Mouse (Mus musculus) CH12.LX (cell line): ENCODE results near the gene Tmem121. TPM values are rescaled to one million over a fixed set of nuclear protein-coding genes. Genes with fewer than 3 reads are reported as not detected.
A peak's percentile ranks its signal among the peaks of the same experiment; 100 is the strongest.

Experiments
- DNase-seq: peaks from one replicate; pipeline ENCODE4 v3.0.0-alpha.2; 2013; ENCODE audit errors: extremely low read depth
- H3K27ac ChIP-seq: 2 replicates; pipeline ENCODE4 v1.5.1; 2012; ENCODE audit warnings: low read depth, mild to moderate bottlenecking, control low read depth, moderate library complexity; ENCODE audit not compliant: insufficient read depth
- H3K27me3 ChIP-seq: replicated peaks from 2 replicates; pipeline ENCODE3; 2012; ENCODE audit warnings: inconsistent platforms
- H3K36me3 ChIP-seq, 2 experiments: replicated peaks in 1 of 2; 2 replicates each; pipeline versions ENCODE3 to v1.6.1; 2012; ENCODE audit warnings: inconsistent platforms in 1 of 2, low read length in 1 of 2, mild to moderate bottlenecking in 1 of 2, mixed read lengths in 1 of 2, moderate library complexity in 1 of 2; ENCODE audit not compliant: control insufficient read depth in 1 of 2, insufficient read depth in 1 of 2
- H3K4me1 ChIP-seq, 2 experiments: 2 replicates each; pipeline ENCODE4 v1.6.1; 2012; ENCODE audit warnings: inconsistent platforms in 1 of 2, moderate library complexity in 1 of 2; ENCODE audit not compliant: insufficient read depth in 2 of 2, control insufficient read depth in 1 of 2
- H3K4me2 ChIP-seq: 2 replicates; pipeline ENCODE4 v1.6.1; 2012; ENCODE audit warnings: low read depth, mild to moderate bottlenecking, control low read depth; ENCODE audit not compliant: poor library complexity, insufficient read depth, severe bottlenecking
- H3K4me3 ChIP-seq, 3 experiments: fragments of 150-350 bp in 1 of 3; sonication (generic) in 1 of 3; replicated peaks in 1 of 3; 2 replicates each; pipeline versions ENCODE3 to v1.5.1; 2011 to 2012; ENCODE audit warnings: low read depth in 2 of 3, low read length in 2 of 3, mild to moderate bottlenecking in 2 of 3, moderate library complexity in 2 of 3, control low read depth in 1 of 3, improper control_type of control experiment in 1 of 3, inconsistent platforms in 1 of 3, mixed read lengths in 1 of 3; ENCODE audit not compliant: poor library complexity in 1 of 3
- H3K79me2 ChIP-seq: replicated peaks from 2 replicates; pipeline ENCODE4 v1.6.1; 2012; ENCODE audit warnings: mild to moderate bottlenecking, moderate library complexity; ENCODE audit not compliant: control insufficient read depth, poor library complexity, insufficient read depth, severe bottlenecking; ENCODE audit errors: extremely low read depth
- H3K9ac ChIP-seq: 2 replicates; pipeline ENCODE4 v1.6.1; 2012; ENCODE audit warnings: low read depth, mild to moderate bottlenecking, control low read depth, moderate library complexity; ENCODE audit not compliant: insufficient read depth
- H3K9me3 ChIP-seq: replicated peaks from 2 replicates; pipeline ENCODE3; 2012; ENCODE audit warnings: low read length, inconsistent platforms, mixed read lengths
- BHLHE40 ChIP-seq: IDR thresholded peaks from 2 replicates; pipeline ENCODE4 v1.6.1; 2011; ENCODE audit warnings: mild to moderate bottlenecking, low read depth, low read length, improper control_type of control experiment
- CHD1 ChIP-seq: IDR thresholded peaks from 2 replicates; pipeline ENCODE4 v1.6.1; 2012; ENCODE audit warnings: low read depth, low read length, improper control_type of control experiment, inconsistent platforms
- CHD2 ChIP-seq: IDR thresholded peaks from 2 replicates; pipeline ENCODE4 v1.6.1; 2011; ENCODE audit warnings: low read length, improper control_type of control experiment
- CTCF ChIP-seq, 2 experiments: IDR thresholded peaks in 1 of 2; conservative IDR thresholded peaks in 1 of 2; 2 replicates each; pipeline ENCODE4 v1.5.1; 2011 to 2012; ENCODE audit warnings: low read depth in 2 of 2, low read length in 2 of 2, improper control_type of control experiment in 1 of 2, inconsistent platforms in 1 of 2, mild to moderate bottlenecking in 1 of 2, moderate library complexity in 1 of 2
- ELF1 ChIP-seq: IDR thresholded peaks from 2 replicates; pipeline ENCODE4 v1.6.1; 2014; ENCODE audit warnings: low read depth, mild to moderate bottlenecking, inconsistent platforms, low read length, improper control_type of control experiment
- ETS1 ChIP-seq: conservative IDR thresholded peaks from 2 replicates; pipeline ENCODE4 v1.6.1; 2012; ENCODE audit warnings: low read depth, mild to moderate bottlenecking, inconsistent platforms, low read length, improper control_type of control experiment, moderate library complexity
- GABPA ChIP-seq: IDR thresholded peaks from 2 replicates; pipeline ENCODE4 v1.6.1; 2012; ENCODE audit warnings: low read depth, low read length, improper control_type of control experiment, inconsistent platforms; ENCODE audit not compliant: insufficient replicate concordance
- HCFC1 ChIP-seq: IDR thresholded peaks from 2 replicates; pipeline ENCODE4 v1.6.1; 2012; ENCODE audit warnings: low read depth, mild to moderate bottlenecking, inconsistent platforms, low read length, improper control_type of control experiment
- IRF4 ChIP-seq: IDR thresholded peaks from 2 replicates; pipeline ENCODE4 v1.6.1; 2014; ENCODE audit warnings: low read depth, mild to moderate bottlenecking, inconsistent platforms, low read length, improper control_type of control experiment
- JUN ChIP-seq: IDR thresholded peaks from 2 replicates; pipeline ENCODE4 v1.6.1; 2011; ENCODE audit warnings: low read depth, mild to moderate bottlenecking, low read length, improper control_type of control experiment, moderate library complexity; ENCODE audit not compliant: insufficient read depth
- JUND ChIP-seq: conservative IDR thresholded peaks from 2 replicates; pipeline ENCODE4 v1.6.1; 2011; ENCODE audit warnings: low read depth, low read length, improper control_type of control experiment
- KAT2A ChIP-seq: IDR thresholded peaks from 2 replicates; pipeline ENCODE4 v1.6.1; 2012; ENCODE audit warnings: low read length, improper control_type of control experiment, inconsistent platforms; ENCODE audit not compliant: insufficient replicate concordance
- MAFK ChIP-seq: IDR thresholded peaks from 2 replicates; pipeline ENCODE4 v1.6.1; 2011; ENCODE audit warnings: low read length, improper control_type of control experiment; ENCODE audit not compliant: insufficient replicate concordance
- MAX ChIP-seq: IDR thresholded peaks from 2 replicates; pipeline ENCODE4 v1.6.1; 2011; ENCODE audit warnings: low read length, improper control_type of control experiment
- MEF2A ChIP-seq: IDR thresholded peaks from 2 replicates; pipeline ENCODE4 v1.6.1; 2014; ENCODE audit warnings: low read depth, mild to moderate bottlenecking, inconsistent platforms, low read length, improper control_type of control experiment, borderline replicate concordance
- MXI1 ChIP-seq: IDR thresholded peaks from 2 replicates; pipeline ENCODE4 v1.6.1; 2011; ENCODE audit warnings: mild to moderate bottlenecking, low read depth, low read length, improper control_type of control experiment
- MYC ChIP-seq: IDR thresholded peaks from 2 replicates; pipeline ENCODE4 v1.6.1; 2011; ENCODE audit warnings: low read depth, mild to moderate bottlenecking, improper control_type of control experiment, low read length
- NELFE ChIP-seq: IDR thresholded peaks from 2 replicates; pipeline ENCODE4 v1.6.1; 2011; ENCODE audit warnings: low read depth, low read length, improper control_type of control experiment
- NRF1 ChIP-seq: IDR thresholded peaks from 2 replicates; pipeline ENCODE4 v1.6.1; 2014; ENCODE audit warnings: low read depth, mild to moderate bottlenecking, inconsistent platforms, low read length, improper control_type of control experiment, moderate library complexity
- PAX5 ChIP-seq: IDR thresholded peaks from 2 replicates; pipeline ENCODE4 v1.6.1; 2012; ENCODE audit warnings: low read length, inconsistent platforms, mixed read lengths
- POLR2A ChIP-seq: IDR thresholded peaks from 2 replicates; pipeline ENCODE4 v1.6.1; 2011; ENCODE audit warnings: low read depth, mild to moderate bottlenecking, improper control_type of control experiment, low read length
- RAD21 ChIP-seq: IDR thresholded peaks from 2 replicates; pipeline ENCODE4 v1.6.1; 2011; ENCODE audit warnings: low read depth, mild to moderate bottlenecking, low read length, improper control_type of control experiment, moderate library complexity
- TBP ChIP-seq: conservative IDR thresholded peaks from 2 replicates; pipeline ENCODE4 v1.6.1; 2011; ENCODE audit warnings: low read depth, low read length, improper control_type of control experiment
- TCF12 ChIP-seq: IDR thresholded peaks from 2 replicates; pipeline ENCODE4 v1.6.1; 2014; ENCODE audit warnings: low read depth, mild to moderate bottlenecking, inconsistent platforms, low read length, improper control_type of control experiment
- UBTF ChIP-seq: IDR thresholded peaks from 2 replicates; pipeline ENCODE4 v1.6.1; 2012; ENCODE audit warnings: low read depth, mild to moderate bottlenecking, inconsistent platforms, low read length, improper control_type of control experiment, moderate library complexity
- USF1 ChIP-seq: IDR thresholded peaks from 2 replicates; pipeline ENCODE4 v1.6.1; 2014; ENCODE audit warnings: low read depth, mild to moderate bottlenecking, inconsistent platforms, low read length, improper control_type of control experiment
- USF2 ChIP-seq: conservative IDR thresholded peaks from 2 replicates; pipeline ENCODE4 v1.6.1; 2011; ENCODE audit warnings: low read depth, low read length, improper control_type of control experiment
- ZKSCAN1 ChIP-seq: IDR thresholded peaks from 2 replicates; pipeline ENCODE4 v1.6.1; 2012; ENCODE audit warnings: low read depth, inconsistent platforms, low read length, improper control_type of control experiment, borderline replicate concordance
- ZMIZ1 ChIP-seq: IDR thresholded peaks from 2 replicates; pipeline ENCODE4 v1.6.1; 2012; ENCODE audit warnings: low read depth, mild to moderate bottlenecking, inconsistent platforms, low read length, improper control_type of control experiment
- dilution Hi-C: fragments of 300-500 bp; cut with MboI; formaldehyde crosslinking; loops from 2 replicates; pipeline ENCODE4 v1.14.3; 2020; ENCODE audit warnings: low sequenced_read_pairs; ENCODE audit not compliant: extremely low pct_unique_long_range_greater_than_20kb, extremely low pct_ligation_motif_present
- in situ Hi-C: fragments of 300-500 bp; cut with MboI; formaldehyde crosslinking; loops from 3 replicates; pipeline ENCODE4 v1.14.3; 2019; ENCODE audit warnings: low sequenced_read_pairs, low pct_ligation_motif_present, low pct_unique_long_range_greater_than_20kb, mixed read lengths
- polyA plus RNA-seq: library from polyadenylated mRNA; unstranded; fragments of >175 nt; gene quantifications from 2 replicates; pipeline ENCODE4 v1.2.1, GENCODE M21; 2012; ENCODE audit warnings: low read depth; ENCODE audit not compliant: insufficient read length
- total RNA-seq, 2 experiments: library from RNA; depleted of rRNA; stranded (reverse); fragments of 300-350 nt in 1 of 2; fragments of >200 nt in 1 of 2; gene quantifications; 2 replicates each; pipeline ENCODE4 v1.2.3; 2012 to 2014

The Tmem121 gene
- total and polyA plus RNA-seq, 3 experiments, result not detected

GRCm38 (mm10) chr12:113207737-113208136 lies 22.0 kb downstream of the Tmem121 start:
- Histone ChIP-seq H3K9me3 (no peaks in the 10 kb centered on the region), H3K27me3 (peaks cover 10% of the 10 kb centered on the region), H3K4me1 (no peaks in the 10 kb centered on the region), H3K36me3 (no peaks in the 10 kb centered on the region), H3K27ac (no peak overlapping the region), H3K4me2 (0 out of 2 replicates have a peak overlapping the region, but pooled peaks have one; percentile 41), H3K9ac (no peak overlapping the region), H3K4me3 (no peak overlapping the region), H3K79me2 (no peaks in the 10 kb centered on the region)
- dilution Hi-C loops (no loop called here), in situ Hi-C loops (loop anchor here (25.0 kb wide), 1 partner anchor 480 kb away; no protein-coding TSS in a partner anchor)
- DNase-seq, result no peak
- no peak for TF ChIP-seq RAD21
- TF ChIP-seq UBTF, result no peak
- TF ChIP-seq USF1, result no peak
- TF ChIP-seq MAX, result no peak
- TF ChIP-seq POLR2A, result no peak
- 0 out of 2 replicates have a peak, but pooled peaks have one; percentile 17 for TF ChIP-seq JUND
- no peak for TF ChIP-seq ETS1
- TF ChIP-seq MAFK, result peak; percentile 41; the same call in 1 of the 2 replicates
- TF ChIP-seq GABPA, result no peak
- no peak for TF ChIP-seq TCF12
- TF ChIP-seq CHD2, result no peak
- no peak for TF ChIP-seq ZMIZ1
- TF ChIP-seq CTCF (conservative IDR thresholded peaks at IDR 0.05 in 1 of 2, IDR thresholded peaks at IDR 0.05 in 1 of 2; ENCODE audit: low read depth in 2 of 2, low read length in 2 of 2), result no peak
- no peak for TF ChIP-seq HCFC1
- TF ChIP-seq MXI1, result no peak
- no peak for TF ChIP-seq ELF1
- no peak for TF ChIP-seq PAX5
- no peak for TF ChIP-seq MEF2A
- TF ChIP-seq CHD1, result no peak
- TF ChIP-seq IRF4, result peak; percentile 49; the same call in 1 of the 2 replicates
- no peak for TF ChIP-seq MYC
- no peak for TF ChIP-seq USF2
- no peak for TF ChIP-seq ZKSCAN1
- TF ChIP-seq BHLHE40, result 0 out of 2 replicates have a peak, but pooled peaks have one; percentile 21
- no peak for TF ChIP-seq JUN
- no peak for TF ChIP-seq KAT2A
- no peak for TF ChIP-seq TBP
- no peak for TF ChIP-seq NELFE
- no peak for TF ChIP-seq NRF1
